Mouse (Mus musculus) embryo, embryonic 9.5 days (tissue): Measurements from ENCODE around the gene Myd88.
"Not testable (repeated sequence)": the region's sequence is repeated elsewhere in the genome, so short reads cannot be mapped to it uniquely, and the experiment has no call there.

Experiments
- DNase-seq: peaks from one replicate; pipeline ENCODE4 v3.0.0-alpha.2; 2017; ENCODE audit errors: extremely low spot score

Myd88 gene

DNA sequence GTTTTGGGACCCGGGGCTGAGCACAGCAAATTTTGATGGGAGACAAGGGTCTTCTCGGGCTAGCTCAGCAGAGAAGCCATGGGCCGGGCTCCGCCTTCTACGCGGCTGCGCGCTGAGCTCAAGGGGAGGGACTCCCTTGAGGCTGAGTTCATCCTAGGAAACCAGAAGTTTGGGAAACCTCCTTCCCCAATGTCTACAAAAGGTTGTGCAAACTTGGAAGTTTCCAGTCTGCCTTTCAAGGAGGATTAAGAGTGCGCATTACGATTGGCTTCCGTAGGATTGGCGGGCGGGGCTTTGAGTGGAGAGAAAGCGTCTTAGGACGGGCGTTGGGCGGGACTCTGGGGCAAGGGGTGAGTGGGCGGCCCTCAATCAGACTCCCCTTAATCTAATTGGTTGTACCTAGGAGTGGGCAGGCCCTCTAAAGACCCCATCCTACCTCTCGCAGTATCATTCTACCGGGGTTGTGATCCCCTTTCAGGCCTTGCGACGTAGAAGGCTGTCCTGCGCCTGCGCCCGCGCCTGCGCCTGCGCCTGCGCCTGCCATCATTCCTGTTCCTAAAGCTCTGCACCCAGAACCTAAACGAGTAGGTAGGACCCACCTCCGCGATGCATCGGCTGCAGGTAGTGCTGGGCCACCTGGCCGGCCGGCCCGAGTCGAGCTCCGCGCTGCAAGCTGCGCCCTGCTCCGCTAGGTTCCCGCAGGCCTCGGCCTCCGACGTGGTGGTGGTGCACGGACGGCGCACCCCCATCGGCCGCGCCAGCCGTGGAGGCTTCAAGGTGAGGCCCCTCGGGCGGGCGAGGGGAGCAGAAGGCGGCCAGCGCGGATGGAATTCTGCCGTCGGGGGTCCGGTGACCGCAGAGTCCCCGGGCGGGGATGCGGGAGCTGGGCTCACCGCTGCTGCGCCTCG, at the start of gene Myd88:
Gene Myd88, minus strand, starts transcription at position 503 of the 908 bp plus-strand sequence.
- DNase-seq = peak; percentile 93

GRCm38 (mm10) chr9:119390214-119390613, 49.0 kb upstream of the Myd88 start:
- DNase-seq = no peak

DNA sequence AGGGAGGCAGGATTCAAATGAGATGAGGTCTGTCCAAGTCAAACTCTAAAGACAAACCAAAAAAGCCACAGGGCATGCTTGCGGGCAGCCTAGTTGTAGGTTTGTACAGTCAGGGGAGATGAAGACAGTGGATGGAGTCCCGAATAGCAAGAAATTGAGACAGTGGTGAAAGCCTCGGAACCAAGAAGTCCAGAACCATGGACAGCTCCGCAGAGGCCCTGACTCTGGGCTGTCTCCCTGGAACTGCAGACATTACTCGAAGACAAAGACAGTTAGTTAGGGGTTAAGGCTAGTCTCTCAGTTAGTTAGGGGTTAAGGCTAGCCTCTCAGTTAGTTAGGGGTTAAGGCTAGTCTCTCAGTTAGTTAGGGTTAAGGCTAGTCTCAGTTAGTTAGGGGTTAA, 47.7 kb upstream of the Myd88 start:
- no peak for DNase-seq

- no peak for DNase-seq
These were observed 41.4 kb upstream of the Myd88 start for GRCm38 (mm10) chr9:119382603-119383002.

GRCm38 (mm10) chr9:119378231-119378630, 37.0 kb upstream of the Myd88 start:
- no peak for DNase-seq

GRCm38 (mm10) chr9:119375556-119375955, 34.3 kb upstream of the Myd88 start:
- no peak for DNase-seq

GRCm38 (mm10) chr9:119375008-119375407, 33.8 kb upstream of the Myd88 start:
- DNase-seq = no peak

- no peak for DNase-seq
These were observed 30.0 kb upstream of the Myd88 start for GRCm38 (mm10) chr9:119371251-119371650.

DNA sequence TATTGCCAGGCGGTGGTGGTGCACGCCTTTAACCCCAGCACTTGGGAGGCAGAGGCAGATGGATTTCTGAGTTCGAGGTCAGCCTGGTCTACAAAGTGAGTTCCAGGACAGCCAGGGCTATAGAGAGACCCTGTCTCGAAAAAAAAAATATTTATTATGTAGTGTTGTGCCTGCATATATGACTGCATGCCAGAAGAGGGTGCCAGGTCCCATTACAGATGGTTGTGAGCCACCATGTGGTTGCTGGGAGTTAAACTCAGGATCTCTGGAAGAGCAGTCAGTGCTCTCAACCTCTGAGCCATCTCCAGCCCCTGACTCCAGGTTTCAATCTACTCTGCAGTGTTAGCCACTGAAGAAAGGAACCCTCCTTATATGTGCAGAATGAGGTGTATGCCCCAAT, 29.6 kb upstream of the Myd88 start:
- DNase-seq = not testable (repeated sequence)

GRCm38 (mm10) chr9:119368367-119368766, 27.2 kb upstream of the Myd88 start:
- DNase-seq = no peak

DNA sequence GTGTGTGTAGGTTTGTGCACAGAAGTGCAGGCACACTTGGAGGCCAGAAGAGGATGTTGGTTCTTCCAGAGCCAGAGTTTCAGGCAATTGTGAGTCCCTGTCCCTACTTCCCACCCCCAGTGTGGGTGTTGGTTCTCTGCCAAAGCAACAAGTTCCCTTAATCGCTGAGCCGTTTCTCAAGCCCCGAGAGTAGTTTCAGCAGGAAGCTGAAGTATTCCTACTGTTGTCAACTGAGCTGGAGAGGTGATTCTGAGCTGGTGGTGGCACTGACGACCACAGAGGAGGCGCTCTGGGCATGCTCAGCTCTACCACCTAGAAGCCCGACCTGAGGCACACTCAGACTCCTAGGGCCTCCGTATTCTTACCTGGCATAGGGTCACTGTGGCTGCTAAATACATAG, 24.1 kb upstream of the Myd88 start, which contains the start of gene Slc22a14:
Gene Slc22a14, minus strand, starts transcription at position 270 of the 400 bp plus-strand sequence.
- DNase-seq = no peak

GRCm38 (mm10) chr9:119363229-119363628, 22.0 kb upstream of the Myd88 start:
- no peak for DNase-seq

DNA sequence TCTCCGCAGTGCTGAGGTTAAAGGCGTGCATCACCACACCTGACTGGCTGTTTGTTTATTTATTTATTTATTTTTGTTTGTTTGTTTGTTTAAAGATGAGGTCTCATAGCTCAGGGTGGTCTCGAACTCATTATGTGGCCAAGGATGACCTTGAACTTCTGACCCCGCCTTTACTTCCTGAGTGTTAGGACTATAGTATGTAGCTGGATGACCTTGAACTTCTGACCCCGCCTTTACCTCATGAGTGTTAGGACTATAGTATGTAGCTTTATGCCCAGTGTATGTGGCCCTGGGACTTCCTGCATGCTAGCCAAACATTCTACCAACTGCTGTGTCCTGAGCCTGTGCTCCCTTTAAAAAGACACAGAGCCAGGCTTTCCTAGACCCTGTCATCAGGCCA, 20.2 kb upstream of the Myd88 start:
- no peak for DNase-seq

GRCm38 (mm10) chr9:119358058-119358429, 16.8 kb upstream of the Myd88 start:
- DNase-seq = no peak

DNA sequence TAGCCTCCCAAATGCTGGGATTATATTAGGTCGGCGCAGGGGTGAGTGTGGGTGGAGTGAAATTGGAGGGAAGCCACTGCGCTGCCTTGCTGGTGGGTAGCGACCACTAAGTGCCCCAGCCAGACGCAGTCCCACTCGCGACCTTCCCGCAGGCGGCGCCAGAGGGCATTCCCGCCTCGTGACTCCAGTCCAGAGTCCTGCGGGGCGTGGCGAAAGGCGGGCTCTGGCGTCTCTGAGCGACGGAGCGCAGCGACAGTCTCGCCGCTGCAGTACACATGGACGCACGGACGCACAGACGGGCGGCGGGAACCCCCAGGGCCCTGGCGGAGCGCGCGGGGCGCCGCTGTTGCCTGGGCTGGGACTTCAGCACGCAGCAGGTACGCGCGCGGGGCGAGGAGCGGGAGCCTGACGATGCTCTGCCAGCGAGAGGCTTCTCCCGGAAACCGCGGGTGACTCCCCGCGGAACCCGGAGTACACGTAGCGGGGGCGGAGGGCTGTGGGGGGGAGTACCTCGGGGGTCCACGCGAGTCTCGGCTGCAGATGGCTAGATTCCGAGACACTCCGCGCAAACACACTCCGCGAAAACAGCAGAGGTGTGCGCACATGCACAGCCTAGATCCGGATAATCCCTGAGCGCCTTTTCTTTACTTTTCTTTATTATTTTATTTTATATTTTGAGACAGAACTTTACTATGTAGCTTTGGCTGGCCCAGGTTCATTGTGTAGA, 16.3 kb upstream of the Myd88 start, which contains the start of gene Xylb:
Gene Xylb, plus strand, starts transcription at position 51 of the 727 bp plus-strand sequence.
- DNase-seq = peak; percentile 89

DNA sequence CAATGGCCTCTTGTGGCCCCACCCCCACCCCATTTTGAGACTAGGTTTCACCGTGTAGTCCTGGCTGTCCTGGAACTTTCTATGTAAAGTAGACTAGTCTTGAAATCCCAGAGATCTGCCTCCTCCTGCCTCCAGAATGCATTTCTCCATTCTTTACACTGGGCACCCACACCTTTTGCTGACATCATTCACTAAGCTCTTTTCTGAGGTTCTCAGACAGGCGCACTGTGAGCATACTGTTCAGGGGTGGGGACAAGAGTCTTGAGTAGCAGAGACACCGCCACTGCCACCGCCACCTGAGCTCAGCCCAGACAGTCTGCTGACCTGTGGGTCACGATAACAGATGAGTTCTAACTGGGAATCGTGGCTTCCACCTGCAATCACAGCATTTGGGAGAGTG, 14.7 kb upstream of the Myd88 start:
- DNase-seq = no peak

DNA sequence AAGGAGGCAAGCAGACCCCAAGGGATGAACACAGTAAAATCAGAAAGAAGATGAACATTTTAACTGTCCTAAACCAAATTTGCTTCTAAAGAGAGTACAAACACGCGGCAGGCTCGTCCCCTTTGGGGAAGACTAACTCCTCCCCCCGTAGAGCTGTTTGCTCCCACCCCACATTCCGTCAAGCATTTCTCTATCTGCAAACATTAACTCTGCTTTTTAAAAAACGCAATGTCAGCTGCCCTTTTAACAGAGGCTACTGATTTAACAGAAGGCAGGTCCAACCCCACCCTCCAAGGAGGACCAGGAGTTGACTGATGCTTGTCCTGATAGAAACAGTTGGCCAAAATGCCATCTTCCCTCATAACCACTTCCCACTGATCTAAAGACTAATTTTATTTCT, 12.7 kb upstream of the Myd88 start:
- DNase-seq = no peak

DNA sequence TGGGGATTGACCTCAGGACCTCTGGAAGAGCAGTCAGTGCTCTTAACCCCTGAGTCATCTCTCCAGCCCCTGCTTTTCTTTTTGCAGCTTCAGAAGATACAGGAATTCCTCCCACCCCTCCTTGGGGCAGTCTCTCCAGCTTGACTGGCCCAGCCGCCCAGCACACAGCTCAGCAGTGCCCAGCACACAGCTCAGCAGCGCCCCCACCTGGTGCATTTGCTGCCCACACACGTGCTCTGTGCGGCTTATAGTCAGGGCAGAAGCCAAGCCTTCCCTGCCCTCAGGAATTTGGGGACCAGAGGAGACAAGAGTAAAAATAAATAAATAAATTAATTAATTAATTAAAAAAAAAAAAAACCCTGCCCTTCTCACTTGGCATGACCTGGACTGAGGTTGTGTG, 10.8 kb upstream of the Myd88 start:
- DNase-seq = peak; percentile 77

GRCm38 (mm10) chr9:119350947-119351705, 9.9 kb upstream of the Myd88 start:
- DNase-seq = no peak

- DNase-seq = no peak
These were observed 9.3 kb upstream of the Myd88 start for GRCm38 (mm10) chr9:119350531-119350930.

DNA sequence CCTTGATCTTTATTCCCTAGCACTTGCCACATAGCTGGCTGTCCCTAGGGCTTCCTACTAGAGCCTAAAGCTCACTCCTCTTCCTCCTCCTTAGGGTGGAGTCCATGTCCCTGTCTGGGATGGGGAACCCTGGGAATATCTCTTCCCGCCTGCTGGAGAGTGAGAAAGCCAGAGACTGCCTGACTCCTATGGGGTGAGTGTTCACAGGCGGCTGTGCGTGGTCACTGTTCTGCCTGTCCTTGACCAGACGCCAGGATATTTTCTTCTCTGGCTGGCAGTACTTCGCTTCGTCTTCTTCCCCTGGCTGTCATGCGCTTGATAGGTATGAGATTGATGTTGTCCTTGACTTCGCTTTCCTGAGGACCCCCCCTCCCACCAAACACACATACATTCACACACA, 5.2 kb upstream of the Myd88 start:
- no peak for DNase-seq

DNA sequence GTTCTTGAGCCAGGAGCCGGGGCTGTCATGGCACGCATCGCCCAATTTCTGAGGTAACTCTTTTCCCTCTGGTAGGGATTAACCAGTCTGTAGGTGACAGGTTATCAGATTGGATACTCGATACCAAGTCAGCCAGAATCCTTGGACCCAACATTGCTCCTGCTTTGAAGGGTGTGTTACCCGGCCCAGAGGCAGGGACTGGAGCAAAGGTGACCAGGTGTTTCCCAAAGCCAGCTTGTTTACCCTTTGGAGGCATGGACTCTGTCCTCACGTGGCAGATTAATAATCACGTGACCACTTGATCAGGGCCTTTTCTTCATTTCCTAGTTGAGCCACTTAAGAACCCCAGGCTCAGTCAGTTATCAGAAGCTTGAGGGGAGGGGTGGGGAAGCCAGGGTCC, 1.5 kb upstream of the Myd88 start:
- no peak for DNase-seq
